Mouse (Mus musculus): ENCODE measurements around the gene Cflar.
"Not testable (repeated sequence)": the region's sequence is repeated elsewhere in the genome, so short reads cannot be mapped to it uniquely, and the experiment has no call there.

The Cflar gene

GRCm38 (mm10) chr1:58727747-58728589 lies 16.7 kb downstream of the Cflar start:
- no peak for DNase-seq (ENCODE audit: low spot score)

GRCm38 (mm10) chr1:58728590-58728868 lies 17.2 kb downstream of the Cflar start:
- no peak for DNase-seq (ENCODE audit: low spot score)

- no peak for DNase-seq (ENCODE audit: low spot score)
Observed at GRCm38 (mm10) chr1:58733636-58734035, 22.3 kb downstream of the Cflar start.

GRCm38 (mm10) chr1:58734043-58734920 lies 23.0 kb downstream of the Cflar start:
- DNase-seq (ENCODE audit: low spot score): no peak

GRCm38 (mm10) chr1:58735962-58736361 lies 24.7 kb downstream of the Cflar start:
- DNase-seq (ENCODE audit: low spot score): no peak

GRCm38 (mm10) chr1:58736968-58737367 lies 25.7 kb downstream of the Cflar start:
- no peak for DNase-seq (ENCODE audit: low spot score)

GRCm38 (mm10) chr1:58739529-58739928 lies 28.2 kb downstream of the Cflar start:
- DNase-seq (ENCODE audit: low spot score): no peak

GRCm38 (mm10) chr1:58742571-58743021 lies 31.3 kb downstream of the Cflar start:
- no peak for DNase-seq (ENCODE audit: low spot score)

- no peak for DNase-seq (ENCODE audit: low spot score)
Observed at GRCm38 (mm10) chr1:58743252-58743651, 31.9 kb downstream of the Cflar start.

GRCm38 (mm10) chr1:58744645-58745044 lies 33.3 kb downstream of the Cflar start:
- no peak for DNase-seq (ENCODE audit: low spot score)

- peak; percentile 37 for DNase-seq (ENCODE audit: low spot score)
Observed at GRCm38 (mm10) chr1:58746880-58747279, 35.6 kb downstream of the Cflar start.

GRCm38 (mm10) chr1:58759451-58759850 lies 48.1 kb downstream of the Cflar start:
- DNase-seq (ENCODE audit: low spot score): no peak

- no peak for DNase-seq (ENCODE audit: low spot score)
Observed at GRCm38 (mm10) chr1:58760581-58760980, 49.3 kb downstream of the Cflar start.

- DNase-seq (ENCODE audit: low spot score): peak; percentile 52
Observed at GRCm38 (mm10) chr1:58761391-58762275, 50.3 kb downstream of the Cflar start.

- DNase-seq (ENCODE audit: low spot score): no peak
Observed at GRCm38 (mm10) chr1:58762576-58762975, 51.3 kb downstream of the Cflar start.

- DNase-seq (ENCODE audit: low spot score): not testable (repeated sequence)
Observed at GRCm38 (mm10) chr1:58766446-58766845, 55.1 kb downstream of the Cflar start.

GRCm38 (mm10) chr1:58769136-58769535 lies 57.8 kb downstream of the Cflar start:
- no peak for DNase-seq (ENCODE audit: low spot score)

- DNase-seq (ENCODE audit: low spot score): no peak
Observed at GRCm38 (mm10) chr1:58769701-58770100, 58.4 kb downstream of the Cflar start.

GRCm38 (mm10) chr1:58770111-58770720 lies 58.9 kb downstream of the Cflar start:
- DNase-seq (ENCODE audit: low spot score): peak; percentile 69

GRCm38 (mm10) chr1:58772084-58772483 lies 60.8 kb downstream of the Cflar start:
- DNase-seq (ENCODE audit: low spot score): no peak

- DNase-seq (ENCODE audit: low spot score): no peak
Observed at GRCm38 (mm10) chr1:58773280-58773679, 62.0 kb downstream of the Cflar start.

- peak; percentile 34 for DNase-seq (ENCODE audit: low spot score)
Observed at GRCm38 (mm10) chr1:58773905-58774304, 62.6 kb downstream of the Cflar start.

All from lung, postnatal 25 days (tissue).